Mouse (Mus musculus): ENCODE measurements around the gene Kif18a. TPM values are rescaled to one million over a fixed set of nuclear protein-coding genes. Genes with fewer than 3 reads are reported as not detected.

Gene Kif18a
- total and polyA plus RNA-seq, 2 experiments from 2014 or later = 1.3 to 3.3 TPM

DNA sequence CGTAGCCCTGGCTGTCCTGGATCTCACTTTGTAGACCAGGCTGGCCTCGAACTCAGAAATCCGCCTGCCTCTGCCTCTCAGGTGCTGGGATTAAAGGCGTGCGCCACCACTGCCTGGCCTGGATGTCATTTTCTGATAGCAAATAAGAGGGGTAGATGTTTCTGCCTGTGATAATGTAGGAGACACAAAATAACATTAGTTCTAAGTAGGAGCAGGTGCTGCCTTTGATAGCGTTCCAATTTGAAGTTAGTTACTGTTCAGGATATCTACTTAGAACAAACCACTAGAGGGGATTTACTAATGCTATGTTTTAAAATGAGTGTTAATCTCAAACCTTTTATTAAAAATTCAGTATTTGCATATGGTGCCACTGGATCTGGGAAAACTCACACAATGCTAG lies 8.8 kb downstream of the Kif18a start:
- DNase-seq (ENCODE audit: low spot score) (no peak), ATAC-seq (ENCODE audit: insufficient read depth, low read depth) (no peak)
- Histone ChIP-seq H3K9ac (replicated peaks; ENCODE audit: low read depth, low read length) (no peak overlapping the region), H3K9me3 (replicated peaks; ENCODE audit: control insufficient read depth, low read length) (no peaks in the 10 kb centered on the region), H3K36me3 (replicated peaks; ENCODE audit: control insufficient read depth, insufficient read depth, low read length) (peaks cover 34% of the 10 kb centered on the region), H3K4me3 (ENCODE audit: low read depth, low read length) (no peak overlapping the region), H3K27ac (ENCODE audit: low read depth) (no peak overlapping the region), H3K27me3 (ENCODE audit: control insufficient read depth, insufficient read depth, low read length) (no peaks in the 10 kb centered on the region), H3K4me2 (ENCODE audit: low read depth, low read length) (no peak overlapping the region), H3K4me1 (ENCODE audit: control insufficient read depth, insufficient read depth) (no peaks in the 10 kb centered on the region)
- TF ChIP-seq CTCF (IDR thresholded peaks at IDR 0.05; ENCODE audit: low read depth) (no peak), EP300 (IDR thresholded peaks at IDR 0.05; ENCODE audit: low read depth) (no peak)
- 89% methylated on average over 6 of the region's 6 CpGs for WGBS

DNA sequence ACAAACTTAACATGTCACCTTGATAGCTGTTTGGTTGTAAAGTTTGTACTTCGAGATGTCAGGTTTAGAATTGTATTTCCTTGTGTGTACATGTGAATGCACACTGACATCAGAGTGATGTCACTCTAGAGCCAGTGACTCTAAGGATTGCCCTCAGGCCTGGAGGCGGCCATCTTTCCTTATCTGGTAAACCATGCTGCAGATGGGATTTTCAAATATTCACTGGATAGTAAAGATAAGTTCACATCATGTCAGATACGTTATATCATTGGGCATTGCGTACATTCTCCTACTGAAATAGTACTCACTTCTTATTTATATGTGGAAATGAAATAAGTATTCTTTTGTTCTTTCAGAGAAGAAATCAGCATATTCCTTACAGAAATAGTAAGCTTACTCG lies 15.7 kb downstream of the Kif18a start:
- H3K4me3 ChIP-seq (ENCODE audit: low read depth, low read length) = no peak overlapping the region
- no peak for TF ChIP-seq EP300 (IDR thresholded peaks at IDR 0.05; ENCODE audit: low read depth)
- no peak for TF ChIP-seq CTCF (IDR thresholded peaks at IDR 0.05; ENCODE audit: low read depth)
- 83% methylated on average over 5 of the region's 5 CpGs for WGBS
- no peak overlapping the region for H3K4me2 ChIP-seq (ENCODE audit: low read depth, low read length)
- no peaks in the 10 kb centered on the region for H3K9me3 ChIP-seq (replicated peaks; ENCODE audit: control insufficient read depth, low read length)
- DNase-seq (ENCODE audit: low spot score) (no peak), ATAC-seq (ENCODE audit: insufficient read depth, low read depth) (no peak)
- H3K27ac ChIP-seq (ENCODE audit: low read depth) = no peak overlapping the region
- no peak overlapping the region for H3K9ac ChIP-seq (replicated peaks; ENCODE audit: low read depth, low read length)
- no peaks in the 10 kb centered on the region for H3K27me3 ChIP-seq (ENCODE audit: control insufficient read depth, insufficient read depth, low read length)
- H3K36me3 ChIP-seq (replicated peaks; ENCODE audit: control insufficient read depth, insufficient read depth, low read length) = peaks cover 25% of the 10 kb centered on the region
- H3K4me1 ChIP-seq (ENCODE audit: control insufficient read depth, insufficient read depth) = no peaks in the 10 kb centered on the region

DNA sequence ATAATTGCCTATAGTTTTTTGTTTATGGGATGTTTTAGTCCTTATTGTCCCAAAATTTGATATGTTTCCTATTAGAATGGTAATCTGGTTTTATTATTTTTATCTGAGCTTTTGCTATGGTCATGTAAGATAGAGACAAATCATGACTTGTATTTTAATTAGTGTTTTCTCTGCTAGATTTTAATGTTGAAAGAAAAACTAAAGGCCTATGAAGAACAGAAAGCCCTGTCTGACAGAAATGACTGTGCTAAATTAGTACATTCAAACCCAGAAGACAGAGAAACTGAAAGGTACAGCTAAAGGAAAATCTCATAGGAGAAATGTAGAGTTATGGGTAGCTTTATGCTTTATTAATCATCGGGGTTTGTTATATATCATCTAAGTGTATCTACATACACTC lies 17.6 kb downstream of the Kif18a start:
- 94% methylated on average over 1 of the region's 1 CpGs for WGBS

GRCm38 (mm10) chr2:109302234-109302633 lies 21.7 kb downstream of the Kif18a start:
- TF ChIP-seq EP300 (IDR thresholded peaks at IDR 0.05; ENCODE audit: low read depth) (no peak), CTCF (IDR thresholded peaks at IDR 0.05; ENCODE audit: low read depth) (no peak)
- ATAC-seq (ENCODE audit: insufficient read depth, low read depth) (no peak), DNase-seq (ENCODE audit: low spot score) (no peak)
- H3K27me3 ChIP-seq (ENCODE audit: control insufficient read depth, insufficient read depth, low read length) = no peaks in the 10 kb centered on the region
- H3K4me1 ChIP-seq (ENCODE audit: control insufficient read depth, insufficient read depth) = no peaks in the 10 kb centered on the region
- H3K36me3 ChIP-seq (replicated peaks; ENCODE audit: control insufficient read depth, insufficient read depth, low read length) = peaks cover 23% of the 10 kb centered on the region
- H3K9me3 ChIP-seq (replicated peaks; ENCODE audit: control insufficient read depth, low read length) = no peaks in the 10 kb centered on the region
- WGBS = 91% methylated on average over 3 of the region's 3 CpGs
- no peak overlapping the region for H3K4me3 ChIP-seq (ENCODE audit: low read depth, low read length)
- no peak overlapping the region for H3K27ac ChIP-seq (ENCODE audit: low read depth)
- H3K4me2 ChIP-seq (ENCODE audit: low read depth, low read length) = no peak overlapping the region
- H3K9ac ChIP-seq (replicated peaks; ENCODE audit: low read depth, low read length) = no peak overlapping the region

More for the DNA sequence above, 17.6 kb downstream of the Kif18a start:
- peaks cover 29% of the 10 kb centered on the region for H3K36me3 ChIP-seq (replicated peaks; ENCODE audit: control insufficient read depth, insufficient read depth, low read length)
- DNase-seq (ENCODE audit: low spot score) = no peak
- no peak overlapping the region for H3K9ac ChIP-seq (replicated peaks; ENCODE audit: low read depth, low read length)
- H3K4me2 ChIP-seq (ENCODE audit: low read depth, low read length) = no peak overlapping the region
- H3K27me3 ChIP-seq (ENCODE audit: control insufficient read depth, insufficient read depth, low read length) = no peaks in the 10 kb centered on the region
- no peak overlapping the region for H3K27ac ChIP-seq (ENCODE audit: low read depth)
- H3K4me3 ChIP-seq (ENCODE audit: low read depth, low read length) = no peak overlapping the region
- H3K9me3 ChIP-seq (replicated peaks; ENCODE audit: control insufficient read depth, low read length) = no peaks in the 10 kb centered on the region
- TF ChIP-seq EP300 (IDR thresholded peaks at IDR 0.05; ENCODE audit: low read depth) (no peak), CTCF (IDR thresholded peaks at IDR 0.05; ENCODE audit: low read depth) (no peak)
- no peaks in the 10 kb centered on the region for H3K4me1 ChIP-seq (ENCODE audit: control insufficient read depth, insufficient read depth)
- no peak for ATAC-seq (ENCODE audit: insufficient read depth, low read depth)

DNA sequence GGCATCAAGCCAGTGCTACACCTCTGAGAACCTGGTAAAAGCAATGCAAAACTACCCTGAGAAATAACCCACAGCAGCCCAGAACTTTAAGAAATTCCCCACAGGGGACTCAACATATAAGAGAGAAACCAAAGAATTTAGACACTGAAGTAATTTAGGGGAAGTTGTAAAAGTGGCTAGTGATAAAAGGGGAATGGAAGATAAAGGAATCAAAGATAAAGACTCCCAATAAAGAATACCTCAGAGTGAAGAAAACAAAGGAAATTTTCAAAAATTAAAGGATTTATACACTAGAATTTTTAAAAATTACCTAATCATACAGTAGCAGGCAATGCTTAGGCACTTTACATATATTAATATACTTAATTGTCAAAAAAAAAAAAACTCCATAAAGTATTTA lies 23.1 kb downstream of the Kif18a start:
- peaks cover 23% of the 10 kb centered on the region for H3K36me3 ChIP-seq (replicated peaks; ENCODE audit: control insufficient read depth, insufficient read depth, low read length)

GRCm38 (mm10) chr2:109311369-109311768 lies 30.8 kb downstream of the Kif18a start:
- Histone ChIP-seq H3K4me1 (ENCODE audit: control insufficient read depth, insufficient read depth) (no peaks in the 10 kb centered on the region), H3K4me3 (ENCODE audit: low read depth, low read length) (no peak overlapping the region), H3K36me3 (replicated peaks; ENCODE audit: control insufficient read depth, insufficient read depth, low read length) (peaks cover 26% of the 10 kb centered on the region), H3K27me3 (ENCODE audit: control insufficient read depth, insufficient read depth, low read length) (no peaks in the 10 kb centered on the region), H3K27ac (ENCODE audit: low read depth) (no peak overlapping the region), H3K9ac (replicated peaks; ENCODE audit: low read depth, low read length) (no peak overlapping the region), H3K9me3 (replicated peaks; ENCODE audit: control insufficient read depth, low read length) (no peaks in the 10 kb centered on the region), H3K4me2 (ENCODE audit: low read depth, low read length) (no peak overlapping the region)
- WGBS = 93% methylated on average over 5 of the region's 5 CpGs
- TF ChIP-seq CTCF (IDR thresholded peaks at IDR 0.05; ENCODE audit: low read depth) = no peak
- no peak for TF ChIP-seq EP300 (IDR thresholded peaks at IDR 0.05; ENCODE audit: low read depth)
- ATAC-seq (ENCODE audit: insufficient read depth, low read depth) (no peak), DNase-seq (ENCODE audit: low spot score) (no peak)

More for the DNA sequence above, 23.1 kb downstream of the Kif18a start:
- Histone ChIP-seq H3K4me3 (ENCODE audit: low read depth, low read length) (no peak overlapping the region), H3K9me3 (replicated peaks; ENCODE audit: control insufficient read depth, low read length) (no peaks in the 10 kb centered on the region), H3K4me2 (ENCODE audit: low read depth, low read length) (no peak overlapping the region), H3K27me3 (ENCODE audit: control insufficient read depth, insufficient read depth, low read length) (no peaks in the 10 kb centered on the region), H3K4me1 (ENCODE audit: control insufficient read depth, insufficient read depth) (no peaks in the 10 kb centered on the region), H3K27ac (ENCODE audit: low read depth) (no peak overlapping the region), H3K9ac (replicated peaks; ENCODE audit: low read depth, low read length) (no peak overlapping the region)
- DNase-seq (ENCODE audit: low spot score) (no peak), ATAC-seq (ENCODE audit: insufficient read depth, low read depth) (no peak)
- TF ChIP-seq EP300 (IDR thresholded peaks at IDR 0.05; ENCODE audit: low read depth) = no peak
- no peak for TF ChIP-seq CTCF (IDR thresholded peaks at IDR 0.05; ENCODE audit: low read depth)
